Mouse (Mus musculus): Measurements from ENCODE around the gene Pkn3.

DNA sequence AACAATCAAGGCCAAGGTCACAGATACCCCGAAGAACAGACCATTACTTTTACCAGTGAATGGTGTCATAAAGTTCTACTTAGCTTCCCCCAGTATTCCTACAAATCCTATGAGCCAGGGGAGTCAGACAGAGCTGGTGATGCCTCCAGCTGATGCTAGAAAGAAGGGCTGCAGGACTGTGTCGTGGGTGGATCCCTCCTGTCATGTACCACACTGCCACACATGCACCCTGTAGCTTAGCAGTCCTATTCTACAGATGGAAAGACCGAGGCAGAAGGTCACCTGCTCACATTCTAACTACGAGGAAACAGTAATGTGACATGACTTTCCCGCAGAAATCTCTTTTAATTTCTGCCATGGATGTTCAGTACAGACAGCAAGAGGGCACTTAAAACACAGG is 45.3 kb downstream of the Pkn3 start:
- TF ChIP-seq CTCF (IDR thresholded peaks at IDR 0.05; ENCODE audit: extremely low read depth, insufficient read depth, low read length) (no peak), POLR2A (IDR thresholded peaks at IDR 0.05; ENCODE audit: extremely low read depth, insufficient read depth, low read length) (no peak)

All from cortical plate, adult 2 months (tissue).